Mouse (Mus musculus) heart, adult 2 months (tissue): ENCODE data around the gene Cpsf4l.

Experiments
- CTCF ChIP-seq: fragments of 200-600 bp; IDR thresholded peaks from 2 replicates; pipeline ENCODE4 v1.8.1; 2022; ENCODE audit warnings: antibody characterized with exemption, mild to moderate bottlenecking, moderate library complexity
- POLR2A ChIP-seq: fragments of 200-500 bp; IDR thresholded peaks from 2 replicates; pipeline ENCODE4 v1.6.1; 2011; ENCODE audit warnings: mild to moderate bottlenecking, low read depth, low read length, control low read depth; ENCODE audit not compliant: insufficient read depth

DNA sequence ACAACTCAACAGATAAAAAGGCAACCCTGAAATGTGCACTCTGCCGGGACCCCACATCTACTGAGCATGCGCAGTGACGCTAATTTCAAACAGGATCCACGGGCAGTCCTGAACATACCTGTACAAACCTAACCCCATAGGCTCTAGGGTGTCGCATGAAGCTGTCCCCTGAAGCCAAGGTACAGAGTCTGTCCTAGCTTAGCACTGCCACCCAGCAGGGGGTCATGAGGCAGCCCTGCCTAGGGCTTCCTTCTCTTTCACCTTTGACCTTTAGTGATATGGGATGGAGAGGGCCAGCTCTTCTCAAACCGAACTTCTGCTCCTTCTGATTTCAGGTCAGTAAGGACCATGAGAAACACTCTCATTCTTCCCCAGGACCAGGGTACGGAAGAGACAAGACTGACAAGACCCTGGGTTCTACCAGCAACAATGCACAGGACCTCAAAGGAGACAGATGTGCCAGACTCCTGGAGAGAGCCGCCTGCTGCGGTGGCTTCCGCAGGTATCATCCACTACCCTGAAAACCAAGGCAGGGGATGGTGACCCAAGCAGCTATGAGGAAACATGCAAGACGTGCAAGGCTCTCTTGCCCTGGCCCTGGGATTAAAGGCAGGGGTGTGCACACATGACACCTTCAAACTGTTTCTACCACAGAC is 38.0 kb upstream of the Cpsf4l start:
- TF ChIP-seq CTCF (no peak), POLR2A (no peak)
